Mouse (Mus musculus) adrenal gland, adult 18-20 months (tissue): ENCODE measurements around the gene Rnf141. TPM values are rescaled to one million over a fixed set of nuclear protein-coding genes. Genes with fewer than 3 reads are reported as not detected.

ENCODE experiments used
- DNase-seq, 2 experiments: peaks; one replicate each; pipeline ENCODE4 v3.0.0; 2021 to 2022; ENCODE audit warnings: low spot score in 2 of 2
- total RNA-seq, 2 experiments: library from RNA; stranded (reverse); gene quantifications; 1 replicate in 1 of 2; 2 replicates in 1 of 2; pipeline ENCODE4 v1.2.3; 2021

The Rnf141 gene
- total RNA-seq, 2 experiments from 2014 or later: 51.6 to 79.2 TPM

GRCm38 (mm10) chr7:110834018-110834417 lies 10.2 kb downstream of the Rnf141 start:
- DNase-seq: no peak

GRCm38 (mm10) chr7:110833024-110833423 lies 11.2 kb downstream of the Rnf141 start:
- no peak for DNase-seq

GRCm38 (mm10) chr7:110823995-110824953 lies 20.0 kb downstream of the Rnf141 start:
- no peak for DNase-seq

- no peak for DNase-seq
These were observed 20.7 kb downstream of the Rnf141 start for GRCm38 (mm10) chr7:110823593-110823992.

- DNase-seq: no peak
These were observed 21.2 kb downstream of the Rnf141 start for GRCm38 (mm10) chr7:110823076-110823475.

- DNase-seq: no peak
These were observed 22.2 kb downstream of the Rnf141 start for GRCm38 (mm10) chr7:110822055-110822454.

- peak; percentile 53 to 55 for DNase-seq
These were observed 22.6 kb downstream of the Rnf141 start for GRCm38 (mm10) chr7:110821653-110822052.

GRCm38 (mm10) chr7:110821068-110821467 lies 23.2 kb downstream of the Rnf141 start:
- DNase-seq: no peak

GRCm38 (mm10) chr7:110818787-110819350 lies 25.4 kb downstream of the Rnf141 start:
- DNase-seq: no peak

- DNase-seq: no peak
These were observed 26.1 kb downstream of the Rnf141 start for GRCm38 (mm10) chr7:110818206-110818605.

GRCm38 (mm10) chr7:110816037-110816436 lies 28.2 kb downstream of the Rnf141 start:
- DNase-seq: peak in 1 of 2 experiments; percentile 40

GRCm38 (mm10) chr7:110813983-110814382 lies 30.3 kb downstream of the Rnf141 start:
- DNase-seq: no peak

- DNase-seq: no peak
These were observed 32.7 kb downstream of the Rnf141 start for GRCm38 (mm10) chr7:110811529-110811928.

GRCm38 (mm10) chr7:110810995-110811394 lies 33.3 kb downstream of the Rnf141 start:
- no peak for DNase-seq

- DNase-seq: no peak
These were observed 34.4 kb downstream of the Rnf141 start for GRCm38 (mm10) chr7:110809585-110810557.

- no peak for DNase-seq
These were observed 35.3 kb downstream of the Rnf141 start for GRCm38 (mm10) chr7:110808962-110809361.

- no peak for DNase-seq
These were observed 36.7 kb downstream of the Rnf141 start for GRCm38 (mm10) chr7:110807460-110808030.

- peak in 1 of 2 experiments; percentile 37 for DNase-seq
These were observed 40.0 kb downstream of the Rnf141 start for GRCm38 (mm10) chr7:110804266-110804665.

- no peak for DNase-seq
These were observed 41.1 kb downstream of the Rnf141 start for GRCm38 (mm10) chr7:110803131-110803530.

GRCm38 (mm10) chr7:110801028-110801427 lies 43.2 kb downstream of the Rnf141 start:
- DNase-seq: peak; percentile 76 to 84
